Mouse (Mus musculus): ENCODE data around the gene Meig1. TPM values are rescaled to one million over a fixed set of nuclear protein-coding genes. Genes with fewer than 3 reads are reported as not detected.
A peak's percentile ranks its signal among the peaks of the same experiment; 100 is the strongest.
"Not testable (repeated sequence)": the region's sequence is repeated elsewhere in the genome, so short reads cannot be mapped to it uniquely, and the experiment has no call there.

The Meig1 gene
- polyA plus RNA-seq, 1 experiment from 2014 or later: 20.3 TPM

DNA sequence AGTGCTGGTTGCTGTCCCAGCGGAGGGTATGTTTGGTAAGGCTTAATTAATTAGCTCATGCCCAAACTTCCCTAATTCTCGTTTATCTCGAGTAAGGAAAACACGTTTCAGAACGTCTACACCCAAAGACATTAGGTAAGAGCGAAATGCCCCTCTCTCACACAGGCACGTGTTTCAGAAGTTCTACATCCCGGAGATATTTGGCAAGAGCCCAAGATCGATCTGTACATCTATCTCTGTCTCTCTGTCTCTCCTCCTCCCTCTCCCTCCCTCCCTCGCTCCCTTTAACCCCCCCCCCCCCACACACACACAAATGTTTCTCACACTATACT is 2.1 kb upstream of the Meig1 start:
- DNase-seq (ENCODE audit: low spot score): no peak
- Histone ChIP-seq H3K4me1 (ENCODE audit: control insufficient read depth, insufficient read depth, low read length) (0 out of 2 replicates have a peak, but pooled peaks cover 2% of the 10 kb centered on the region), H3K9ac (ENCODE audit: low read depth, low read length) (peak overlapping the region; percentile 63), H3K9me3 (ENCODE audit: control insufficient read depth, low read length) (no peaks in the 10 kb centered on the region), H3K36me3 (ENCODE audit: control insufficient read depth, insufficient read depth, low read length) (no peaks in the 10 kb centered on the region), H3K27me3 (replicated peaks; ENCODE audit: control insufficient read depth, insufficient read depth, low read length) (no peaks in the 10 kb centered on the region), H3K27ac (replicated peaks; ENCODE audit: low read depth, low read length) (no peak overlapping the region), H3K4me2 (ENCODE audit: low read depth, low read length) (peak overlapping the region; percentile 92), H3K4me3 (ENCODE audit: low read depth, low read length) (peak overlapping the region; percentile 57)
- no peak for ATAC-seq (ENCODE audit: low read depth)
- WGBS: 7% methylated on average over 10 of the region's 10 CpGs

- Histone ChIP-seq H3K27ac (replicated peaks; ENCODE audit: low read depth, low read length) (no peak within 1 kb of the TSS), H3K4me3 (ENCODE audit: low read depth, low read length) (peak within 1 kb of the TSS; percentile 57), H3K4me2 (ENCODE audit: low read depth, low read length) (peak within 1 kb of the TSS; percentile 92), H3K9me3 (ENCODE audit: control insufficient read depth, low read length) (no peaks in the 10 kb centered on the region), H3K27me3 (replicated peaks; ENCODE audit: control insufficient read depth, insufficient read depth, low read length) (no peaks in the 10 kb centered on the region), H3K36me3 (ENCODE audit: control insufficient read depth, insufficient read depth, low read length) (no peaks in the 10 kb centered on the region), H3K9ac (ENCODE audit: low read depth, low read length) (peak within 1 kb of the TSS; percentile 63), H3K4me1 (ENCODE audit: control insufficient read depth, insufficient read depth, low read length) (0 out of 2 replicates have a peak, but pooled peaks cover 2% of the 10 kb centered on the region)
- peak; percentile 99 for ATAC-seq (ENCODE audit: low read depth)
- under 1% methylated on average over 29 of the region's 29 CpGs for WGBS
- peak; percentile 97 for DNase-seq (ENCODE audit: low spot score)
These were observed 1.6 kb upstream of the Meig1 start, which contains the start of gene Dclre1c for GRCm38 (mm10) chr2:3423841-3424578. Gene Dclre1c, plus strand, starts transcription at chr2:3424131.

DNA sequence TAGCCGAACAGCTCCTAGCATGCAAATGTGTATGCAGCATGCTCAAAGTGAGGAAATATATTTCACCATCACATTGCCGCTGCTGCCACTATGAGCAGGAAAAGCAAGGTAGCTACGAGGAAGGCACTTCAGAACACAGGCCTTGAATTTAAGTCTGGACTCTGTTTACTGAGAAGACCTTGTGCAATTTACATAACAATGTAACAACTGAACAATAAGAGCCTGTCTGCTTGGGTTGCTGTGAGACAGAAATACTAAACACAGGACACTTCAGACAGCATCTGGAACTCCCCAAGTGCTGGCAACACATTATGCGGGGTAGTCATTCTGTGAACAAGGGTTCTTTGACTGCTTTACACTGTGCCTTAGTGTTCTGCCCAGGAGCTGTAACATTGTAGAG is 2.3 kb downstream of the Meig1 start:
- no peak overlapping the region for H3K4me2 ChIP-seq (ENCODE audit: low read depth, low read length)
- H3K36me3 ChIP-seq (ENCODE audit: control insufficient read depth, insufficient read depth, low read length): no peaks in the 10 kb centered on the region
- no peak for DNase-seq (ENCODE audit: low spot score)
- 0 out of 2 replicates have a peak, but pooled peaks cover 2% of the 10 kb centered on the region for H3K4me1 ChIP-seq (ENCODE audit: control insufficient read depth, insufficient read depth, low read length)
- H3K9me3 ChIP-seq (ENCODE audit: control insufficient read depth, low read length): no peaks in the 10 kb centered on the region
- H3K27me3 ChIP-seq (replicated peaks; ENCODE audit: control insufficient read depth, insufficient read depth, low read length): no peaks in the 10 kb centered on the region; the same call in 1 of the 2 replicates
- no peak overlapping the region for H3K9ac ChIP-seq (ENCODE audit: low read depth, low read length)
- no peak overlapping the region for H3K27ac ChIP-seq (replicated peaks; ENCODE audit: low read depth, low read length)
- no peak overlapping the region for H3K4me3 ChIP-seq (ENCODE audit: low read depth, low read length)
- ATAC-seq (ENCODE audit: low read depth): no peak
- 47% methylated on average over 4 of the region's 4 CpGs for WGBS

DNA sequence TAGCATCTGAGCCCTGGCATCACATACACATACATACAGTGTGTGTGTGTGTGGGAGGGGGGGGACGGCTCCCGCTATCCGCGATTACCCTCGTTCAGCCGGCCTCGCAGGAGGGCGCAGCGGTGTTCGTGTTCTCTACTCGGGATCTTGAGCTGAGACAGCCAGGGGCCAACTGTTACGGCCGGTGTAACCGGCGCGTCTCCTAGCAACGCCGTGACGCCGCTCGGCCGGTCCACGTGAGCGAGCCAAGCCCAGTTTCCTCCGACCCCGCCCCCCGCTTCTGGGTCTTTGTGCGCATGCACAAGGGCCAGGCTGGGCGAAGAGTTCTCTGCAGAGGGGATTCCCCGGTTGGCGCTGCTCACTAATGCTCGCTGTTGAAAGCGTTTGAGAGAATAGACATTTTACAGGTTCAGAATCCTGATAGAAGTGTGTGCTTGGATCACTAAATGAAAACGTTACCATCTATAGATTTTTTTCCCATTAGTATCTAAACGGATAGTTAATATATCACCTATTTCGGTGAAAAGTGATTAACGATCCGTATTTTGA is 3.5 kb downstream of the Meig1 start:
- peak overlapping the region; percentile 55 for H3K4me2 ChIP-seq (ENCODE audit: low read depth, low read length)
- H3K4me1 ChIP-seq (ENCODE audit: control insufficient read depth, insufficient read depth, low read length): no peaks in the 10 kb centered on the region
- no peaks in the 10 kb centered on the region for H3K36me3 ChIP-seq (ENCODE audit: control insufficient read depth, insufficient read depth, low read length)
- peak; percentile 94 for ATAC-seq (ENCODE audit: low read depth)
- H3K9me3 ChIP-seq (ENCODE audit: control insufficient read depth, low read length): no peaks in the 10 kb centered on the region
- H3K27ac ChIP-seq (replicated peaks; ENCODE audit: low read depth, low read length): no peak overlapping the region
- 2% methylated on average over 38 of the region's 38 CpGs for WGBS
- peak overlapping the region; percentile 46 for H3K4me3 ChIP-seq (ENCODE audit: low read depth, low read length)
- H3K9ac ChIP-seq (ENCODE audit: low read depth, low read length): peak overlapping the region; percentile 27
- no peaks in the 10 kb centered on the region; the same call in 1 of the 2 replicates for H3K27me3 ChIP-seq (replicated peaks; ENCODE audit: control insufficient read depth, insufficient read depth, low read length)
- peak; percentile 96 for DNase-seq (ENCODE audit: low spot score)

- H3K27ac ChIP-seq (replicated peaks; ENCODE audit: low read depth, low read length): no peak overlapping the region
- 23% methylated on average over 1 of the region's 1 CpGs for WGBS
- ATAC-seq (ENCODE audit: low read depth): no peak
These were observed 6.8 kb downstream of the Meig1 start for GRCm38 (mm10) chr2:3415676-3416075.

DNA sequence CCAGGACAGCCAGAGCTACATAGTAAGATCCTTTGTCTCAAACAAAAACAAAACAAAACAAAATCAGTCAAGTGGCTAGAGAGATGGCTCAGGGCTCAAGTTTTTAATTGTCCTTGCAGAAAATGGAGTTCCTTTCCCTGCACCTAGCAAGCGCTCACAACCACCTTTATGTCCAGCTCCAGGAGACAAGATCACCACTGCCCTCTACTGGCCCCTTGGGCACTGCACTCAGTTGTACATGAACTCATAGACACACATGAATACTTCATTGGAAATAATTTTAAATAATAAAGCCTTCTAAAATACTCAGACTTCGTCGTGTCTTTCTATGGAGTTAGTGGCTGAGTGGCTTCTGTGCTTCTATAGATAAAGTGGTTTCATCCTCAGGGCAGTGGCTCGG is 8.2 kb downstream of the Meig1 start:
- no peaks in the 10 kb centered on the region; the same call in 1 of the 2 replicates for H3K27me3 ChIP-seq (replicated peaks; ENCODE audit: control insufficient read depth, insufficient read depth, low read length)
- peak; percentile 51 for DNase-seq (ENCODE audit: low spot score)
- no peaks in the 10 kb centered on the region for H3K36me3 ChIP-seq (ENCODE audit: control insufficient read depth, insufficient read depth, low read length)
- no peaks in the 10 kb centered on the region for H3K4me1 ChIP-seq (ENCODE audit: control insufficient read depth, insufficient read depth, low read length)
- WGBS: 36% methylated on average over 4 of the region's 4 CpGs
- H3K9me3 ChIP-seq (ENCODE audit: control insufficient read depth, low read length): no peaks in the 10 kb centered on the region
- no peak overlapping the region for H3K27ac ChIP-seq (replicated peaks; ENCODE audit: low read depth, low read length)
- ATAC-seq (ENCODE audit: low read depth): no peak
- H3K4me3 ChIP-seq (ENCODE audit: low read depth, low read length): no peak overlapping the region
- H3K4me2 ChIP-seq (ENCODE audit: low read depth, low read length): no peak overlapping the region
- H3K9ac ChIP-seq (ENCODE audit: low read depth, low read length): no peak overlapping the region

More at GRCm38 (mm10) chr2:3415676-3416075, 6.8 kb downstream of the Meig1 start:
- no peaks in the 10 kb centered on the region; the same call in 1 of the 2 replicates for H3K27me3 ChIP-seq (replicated peaks; ENCODE audit: control insufficient read depth, insufficient read depth, low read length)
- H3K4me3 ChIP-seq (ENCODE audit: low read depth, low read length): no peak overlapping the region
- DNase-seq (ENCODE audit: low spot score): no peak
- no peaks in the 10 kb centered on the region for H3K4me1 ChIP-seq (ENCODE audit: control insufficient read depth, insufficient read depth, low read length)
- no peaks in the 10 kb centered on the region for H3K9me3 ChIP-seq (ENCODE audit: control insufficient read depth, low read length)
- H3K36me3 ChIP-seq (ENCODE audit: control insufficient read depth, insufficient read depth, low read length): no peaks in the 10 kb centered on the region
- H3K4me2 ChIP-seq (ENCODE audit: low read depth, low read length): no peak overlapping the region
- H3K9ac ChIP-seq (ENCODE audit: low read depth, low read length): no peak overlapping the region

DNA sequence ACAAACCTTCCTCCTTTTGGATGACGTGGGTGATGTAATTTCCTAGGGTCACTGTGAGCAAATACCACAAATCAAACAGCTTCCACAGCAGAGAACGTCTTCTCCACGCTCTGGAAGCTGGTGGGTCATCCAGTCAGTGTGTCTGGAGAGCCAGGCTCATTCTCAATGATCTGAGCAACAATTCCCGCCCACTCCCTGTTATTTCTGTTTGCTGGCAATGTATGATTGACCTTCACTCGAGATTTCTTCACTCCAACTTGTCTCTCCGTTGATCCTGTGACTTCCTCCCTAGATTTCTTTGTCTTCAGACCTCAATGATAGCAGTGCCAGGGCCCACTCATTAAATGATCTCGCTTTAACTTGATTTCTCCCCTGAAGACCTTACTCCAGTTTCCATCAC is 14.7 kb downstream of the Meig1 start:
- Histone ChIP-seq H3K9ac (ENCODE audit: low read depth, low read length) (no peak overlapping the region), H3K27me3 (replicated peaks; ENCODE audit: control insufficient read depth, insufficient read depth, low read length) (no peaks in the 10 kb centered on the region), H3K36me3 (ENCODE audit: control insufficient read depth, insufficient read depth, low read length) (no peaks in the 10 kb centered on the region), H3K9me3 (ENCODE audit: control insufficient read depth, low read length) (no peaks in the 10 kb centered on the region), H3K4me2 (ENCODE audit: low read depth, low read length) (no peak overlapping the region), H3K4me3 (ENCODE audit: low read depth, low read length) (no peak overlapping the region), H3K4me1 (ENCODE audit: control insufficient read depth, insufficient read depth, low read length) (no peaks in the 10 kb centered on the region), H3K27ac (replicated peaks; ENCODE audit: low read depth, low read length) (no peak overlapping the region)
- no peak for DNase-seq (ENCODE audit: low spot score)
- ATAC-seq (ENCODE audit: low read depth): no peak
- 86% methylated on average over 7 of the region's 7 CpGs for WGBS

DNA sequence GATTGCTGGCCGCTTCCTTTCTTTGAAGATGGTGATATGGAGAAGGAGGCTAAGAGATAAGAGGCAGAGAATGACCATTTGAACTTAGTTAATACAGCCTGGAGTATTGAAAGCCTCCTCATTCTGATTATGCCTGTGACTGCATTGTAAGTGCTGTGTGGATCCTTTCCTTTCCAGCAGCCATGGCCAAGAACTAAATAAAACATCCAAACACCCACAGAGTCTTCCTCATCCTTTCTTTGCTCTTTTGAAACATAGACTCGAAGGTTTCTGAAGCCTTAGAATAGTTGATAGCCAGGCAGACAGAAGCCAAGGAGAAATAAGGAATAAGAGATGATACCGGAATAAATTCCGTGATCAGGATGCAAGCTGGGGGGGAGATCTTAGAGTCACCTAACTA is 16.5 kb downstream of the Meig1 start:
- ATAC-seq (ENCODE audit: low read depth) (no peak), DNase-seq (ENCODE audit: low spot score) (no peak)
- H3K9ac ChIP-seq (ENCODE audit: low read depth, low read length): no peak overlapping the region
- H3K9me3 ChIP-seq (ENCODE audit: control insufficient read depth, low read length): no peaks in the 10 kb centered on the region
- H3K27me3 ChIP-seq (replicated peaks; ENCODE audit: control insufficient read depth, insufficient read depth, low read length): no peaks in the 10 kb centered on the region
- 75% methylated on average over 4 of the region's 4 CpGs for WGBS
- H3K4me3 ChIP-seq (ENCODE audit: low read depth, low read length): no peak overlapping the region
- no peaks in the 10 kb centered on the region for H3K36me3 ChIP-seq (ENCODE audit: control insufficient read depth, insufficient read depth, low read length)
- H3K4me1 ChIP-seq (ENCODE audit: control insufficient read depth, insufficient read depth, low read length): no peaks in the 10 kb centered on the region
- no peak overlapping the region for H3K4me2 ChIP-seq (ENCODE audit: low read depth, low read length)
- no peak overlapping the region for H3K27ac ChIP-seq (replicated peaks; ENCODE audit: low read depth, low read length)

DNA sequence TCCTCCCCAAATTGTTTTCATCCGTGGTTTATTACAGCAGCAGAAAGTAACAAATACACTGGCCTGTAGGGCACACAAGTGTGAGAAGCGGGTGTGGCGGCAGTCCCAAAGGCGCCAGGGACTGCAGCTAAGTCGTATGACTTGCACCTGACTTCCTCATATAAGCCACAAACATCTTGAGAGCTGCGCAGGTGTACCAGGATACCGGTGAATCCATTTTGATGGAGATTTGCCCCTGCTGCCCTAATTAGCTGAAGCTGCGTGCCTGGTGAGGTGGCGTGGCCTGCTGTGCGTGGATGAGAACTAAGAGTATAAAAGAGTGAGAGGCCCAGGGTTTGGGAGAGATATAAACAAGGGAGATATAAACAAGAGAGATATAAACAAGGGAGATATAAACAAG is 25.3 kb downstream of the Meig1 start, which contains the start of gene Olah:
Olah (minus strand) TSS at position 101 of the 400 bp plus-strand sequence.
- 71% methylated on average over 10 of the region's 10 CpGs for WGBS
- H3K27ac ChIP-seq (replicated peaks; ENCODE audit: low read depth, low read length); DNase-seq (ENCODE audit: low spot score); H3K4me3 ChIP-seq (ENCODE audit: low read depth, low read length); H3K36me3 ChIP-seq (ENCODE audit: control insufficient read depth, insufficient read depth, low read length); ATAC-seq (ENCODE audit: low read depth); H3K27me3 ChIP-seq (replicated peaks; ENCODE audit: control insufficient read depth, insufficient read depth, low read length); H3K9ac ChIP-seq (ENCODE audit: low read depth, low read length); H3K4me1 ChIP-seq (ENCODE audit: control insufficient read depth, insufficient read depth, low read length); H3K9me3 ChIP-seq (ENCODE audit: control insufficient read depth, low read length); H3K4me2 ChIP-seq (ENCODE audit: low read depth, low read length): not testable (repeated sequence)
